Mouse (Mus musculus): ENCODE measurements around the gene Aipl1.

GRCm38 (mm10) chr11:72061093-72061620 lies 23.8 kb upstream of the Aipl1 start:
- TF ChIP-seq POLR2A (IDR thresholded peaks at IDR 0.05; ENCODE audit: control insufficient read depth, extremely low read depth, insufficient read depth, low read length, poor library complexity) = no peak
- TF ChIP-seq CTCF (IDR thresholded peaks at IDR 0.05; ENCODE audit: borderline replicate concordance, control insufficient read depth, extremely low read depth, insufficient read depth, low read length, poor library complexity) = no peak
